Mouse (Mus musculus): ENCODE measurements around the gene Mtor. TPM values are rescaled to one million over a fixed set of nuclear protein-coding genes. Genes with fewer than 3 reads are reported as not detected.
A peak's percentile ranks its signal among the peaks of the same experiment; 100 is the strongest.

The Mtor gene
- total RNA-seq, 2 experiments from 2014 or later: 49.8 to 51.4 TPM

DNA sequence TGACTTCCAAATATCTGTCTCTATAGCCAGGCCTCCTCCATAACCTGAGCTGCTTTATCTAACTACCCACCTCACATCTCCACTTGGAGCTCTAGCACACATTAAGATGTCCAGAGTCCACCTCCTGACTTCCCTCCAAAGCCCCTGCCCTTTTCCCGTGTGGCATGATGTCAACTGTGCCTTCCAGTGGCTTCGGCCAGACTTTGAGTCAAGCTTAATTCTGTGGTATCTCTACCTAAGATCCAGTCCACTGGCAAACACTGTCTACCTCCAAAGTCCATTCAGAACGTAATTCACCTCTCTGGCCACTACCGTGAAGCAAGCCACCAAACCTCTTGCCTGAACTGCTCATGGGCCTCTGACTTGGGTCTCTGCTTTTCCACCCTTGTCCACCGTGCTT lies 6.5 kb upstream of the Mtor start:
- peak in 1 of 2 experiments; percentile 17 for DNase-seq

DNA sequence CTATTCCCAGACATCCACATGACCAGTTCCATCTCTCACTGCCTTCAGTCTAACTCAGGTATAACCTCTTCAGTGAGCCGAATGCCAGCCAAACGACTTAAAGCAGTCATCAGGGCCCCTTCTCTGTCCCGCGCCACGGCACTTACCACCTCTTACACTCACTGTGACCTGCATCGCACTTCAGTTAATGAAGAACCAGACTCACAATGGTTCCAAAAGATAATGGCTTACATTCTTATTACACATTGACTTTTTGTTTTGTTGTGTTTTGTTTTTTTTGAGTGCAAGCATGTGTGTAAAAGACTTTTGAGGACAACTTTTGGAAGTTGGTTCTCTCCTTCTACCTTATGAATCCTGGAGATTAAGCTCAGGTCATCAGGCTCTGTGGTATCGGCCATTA lies 5.8 kb upstream of the Mtor start:
- DNase-seq: peak in 1 of 2 experiments; percentile 22

DNA sequence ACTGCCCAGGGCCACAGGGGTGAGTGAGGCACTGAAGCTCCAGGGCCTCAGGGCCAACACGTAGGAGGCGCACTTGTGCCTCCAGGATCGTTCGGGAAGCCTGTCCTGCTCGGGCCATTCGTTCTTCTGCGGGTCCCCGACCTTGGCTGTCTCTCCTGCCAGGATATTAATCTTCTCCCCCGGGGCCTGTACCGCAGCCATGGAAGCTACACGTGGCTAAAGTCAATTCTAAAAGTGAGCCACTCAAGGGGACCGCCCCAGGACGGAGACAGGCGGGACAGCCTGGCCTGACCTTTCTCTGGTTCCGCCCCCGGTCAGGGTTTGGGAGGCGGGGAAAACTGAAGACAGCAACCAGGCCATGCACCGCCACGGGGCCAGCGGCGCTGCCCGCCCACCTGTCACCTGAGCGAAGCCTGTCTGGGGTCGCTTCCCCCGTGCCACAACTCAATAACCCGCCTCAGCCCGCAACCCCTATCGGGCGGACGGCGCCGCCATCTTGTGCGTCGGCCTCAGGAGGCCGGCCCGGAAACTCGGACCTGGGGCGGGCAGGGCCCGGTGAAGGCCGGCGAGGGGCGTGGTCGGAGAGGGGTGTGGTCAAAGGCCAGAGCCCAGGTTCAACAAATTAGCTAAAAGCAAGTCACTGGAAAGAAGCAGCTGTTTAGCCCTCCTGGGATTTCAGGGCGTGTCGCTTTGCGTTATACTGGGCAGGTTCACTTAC lies 4.0 kb upstream of the Mtor start, which contains the start of gene Ubiad1:
Gene Ubiad1 (minus strand): TSS at position 522 of the 718 bp plus-strand sequence.
- peak; percentile 89 to 91 for DNase-seq

DNA sequence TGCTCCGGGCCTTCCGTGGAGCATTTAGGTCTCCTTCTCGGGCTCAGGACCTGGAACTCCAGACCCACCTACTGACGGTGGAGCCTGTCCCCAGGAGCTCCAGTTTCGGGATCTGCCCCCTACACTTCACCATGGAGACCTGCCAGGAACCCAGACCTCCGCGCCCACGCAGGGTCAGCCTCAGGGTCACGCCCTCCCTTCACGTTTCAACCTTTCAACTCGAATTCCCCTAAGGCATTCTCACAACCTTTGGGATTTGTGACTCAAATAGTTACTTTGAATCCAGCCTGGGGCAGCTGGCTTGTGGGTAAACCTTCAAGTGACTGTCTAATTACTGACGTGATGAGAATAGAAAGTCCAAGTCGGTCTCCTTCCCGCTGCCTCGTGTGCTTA lies 438 bp downstream of the Mtor start:
- no peak for DNase-seq

DNA sequence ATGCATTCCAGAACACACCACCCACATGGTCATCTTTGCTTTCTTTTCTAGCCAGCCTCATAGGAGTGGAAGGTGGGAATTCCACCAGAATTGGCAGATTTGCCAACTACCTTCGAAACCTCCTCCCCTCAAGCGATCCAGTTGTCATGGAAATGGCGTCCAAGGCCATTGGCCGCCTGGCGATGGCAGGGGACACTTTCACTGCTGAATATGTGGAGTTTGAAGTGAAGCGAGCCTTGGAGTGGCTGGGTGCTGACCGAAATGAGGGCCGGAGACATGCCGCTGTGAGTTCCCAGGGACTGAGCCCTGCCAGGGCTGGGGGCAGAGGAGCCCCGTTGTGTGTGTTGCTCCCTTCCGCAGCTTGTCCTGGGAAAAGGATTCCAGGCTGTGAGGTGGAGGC lies 5.3 kb downstream of the Mtor start:
- DNase-seq: no peak

DNA sequence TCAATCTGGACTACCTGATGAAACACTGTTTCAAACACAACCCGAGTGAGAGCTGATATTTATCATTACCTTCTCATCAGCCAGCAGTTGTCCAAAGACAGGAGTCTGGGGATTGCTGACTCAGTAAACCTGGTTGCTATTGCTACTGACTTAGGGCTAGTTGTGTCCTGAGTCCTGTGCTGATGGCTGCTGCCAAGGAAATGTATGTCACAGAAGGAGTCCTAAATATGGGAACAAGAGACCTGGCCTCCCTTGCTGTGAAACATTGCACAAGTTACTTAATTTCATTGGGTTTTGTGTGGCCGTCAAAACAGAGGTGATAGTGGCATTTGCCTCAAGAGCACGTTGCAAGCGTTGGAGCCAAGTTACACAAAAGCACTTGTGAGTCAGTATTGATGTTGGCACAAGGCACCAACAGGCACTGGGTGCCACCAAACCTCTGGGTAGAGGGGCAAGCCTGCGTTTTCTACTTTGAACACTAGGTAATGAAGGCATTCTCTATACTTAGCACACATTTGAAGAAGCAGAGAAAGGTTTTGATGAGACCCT lies 7.1 kb downstream of the Mtor start:
- DNase-seq: no peak

DNA sequence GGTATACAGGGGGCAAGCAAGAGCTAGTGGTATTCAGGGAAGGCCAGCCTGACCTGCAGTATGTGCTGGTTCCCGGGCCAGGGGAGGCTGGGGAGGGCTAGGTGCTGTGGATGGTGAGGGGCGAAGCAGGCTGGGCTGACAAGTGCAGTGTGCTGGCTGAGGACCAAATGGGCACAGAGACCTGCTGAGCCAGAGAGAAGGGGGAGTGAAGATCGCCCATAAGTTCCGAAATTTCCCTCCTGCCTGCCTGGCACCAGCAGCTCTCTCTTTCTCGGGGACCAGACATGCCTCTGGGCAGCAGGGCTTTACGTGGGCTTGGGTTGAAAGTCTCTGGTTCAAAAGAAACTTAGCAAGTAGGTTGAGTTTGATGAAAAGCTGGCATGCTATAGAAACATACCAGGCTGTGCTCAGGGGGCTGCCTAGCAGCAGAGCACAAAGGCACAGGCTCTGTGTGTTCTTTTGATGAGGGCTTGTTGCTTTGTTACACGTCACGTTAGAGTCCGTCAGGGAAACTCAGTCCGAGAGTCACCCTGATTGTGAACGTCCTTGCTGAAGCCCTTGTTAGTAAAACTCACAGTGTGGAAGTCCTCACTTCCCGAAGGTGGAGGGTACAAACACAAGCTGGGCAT lies 12.4 kb downstream of the Mtor start:
- DNase-seq: no peak

DNA sequence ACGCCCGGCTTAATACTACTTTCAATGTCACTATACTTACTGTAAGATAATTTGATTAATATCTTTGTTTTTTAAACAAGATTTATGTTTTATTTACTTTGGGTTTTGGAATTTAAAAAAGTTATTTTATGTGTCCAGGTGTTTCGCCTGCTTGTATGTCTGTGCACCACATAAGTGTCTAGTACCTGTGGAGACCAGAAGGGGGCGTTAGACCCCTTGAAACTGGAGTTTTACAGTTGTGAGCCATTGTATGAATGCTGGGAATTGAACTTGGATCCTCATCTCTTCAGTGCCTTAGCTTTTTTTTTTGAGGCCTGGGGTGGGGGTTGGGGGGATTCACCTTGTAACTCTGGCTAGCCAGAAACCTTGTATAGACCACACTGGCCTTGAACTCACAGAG lies 13.4 kb downstream of the Mtor start:
- DNase-seq: no peak

DNA sequence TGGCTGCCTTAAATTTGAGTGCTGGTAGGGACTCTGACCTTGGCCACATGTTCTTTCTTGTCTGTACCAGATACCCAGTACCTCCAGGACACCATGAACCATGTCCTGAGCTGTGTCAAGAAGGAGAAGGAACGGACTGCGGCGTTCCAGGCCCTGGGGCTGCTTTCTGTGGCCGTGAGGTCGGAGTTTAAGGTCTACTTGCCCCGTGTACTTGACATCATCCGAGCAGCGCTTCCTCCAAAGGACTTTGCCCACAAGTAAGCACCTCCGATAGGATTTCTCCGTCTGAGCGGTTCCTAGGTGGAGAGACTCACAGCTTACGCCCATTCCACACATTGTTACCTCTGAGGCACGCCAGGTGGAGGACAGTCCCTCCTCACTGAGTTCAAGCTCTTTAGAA lies 14.3 kb downstream of the Mtor start:
- DNase-seq: no peak

DNA sequence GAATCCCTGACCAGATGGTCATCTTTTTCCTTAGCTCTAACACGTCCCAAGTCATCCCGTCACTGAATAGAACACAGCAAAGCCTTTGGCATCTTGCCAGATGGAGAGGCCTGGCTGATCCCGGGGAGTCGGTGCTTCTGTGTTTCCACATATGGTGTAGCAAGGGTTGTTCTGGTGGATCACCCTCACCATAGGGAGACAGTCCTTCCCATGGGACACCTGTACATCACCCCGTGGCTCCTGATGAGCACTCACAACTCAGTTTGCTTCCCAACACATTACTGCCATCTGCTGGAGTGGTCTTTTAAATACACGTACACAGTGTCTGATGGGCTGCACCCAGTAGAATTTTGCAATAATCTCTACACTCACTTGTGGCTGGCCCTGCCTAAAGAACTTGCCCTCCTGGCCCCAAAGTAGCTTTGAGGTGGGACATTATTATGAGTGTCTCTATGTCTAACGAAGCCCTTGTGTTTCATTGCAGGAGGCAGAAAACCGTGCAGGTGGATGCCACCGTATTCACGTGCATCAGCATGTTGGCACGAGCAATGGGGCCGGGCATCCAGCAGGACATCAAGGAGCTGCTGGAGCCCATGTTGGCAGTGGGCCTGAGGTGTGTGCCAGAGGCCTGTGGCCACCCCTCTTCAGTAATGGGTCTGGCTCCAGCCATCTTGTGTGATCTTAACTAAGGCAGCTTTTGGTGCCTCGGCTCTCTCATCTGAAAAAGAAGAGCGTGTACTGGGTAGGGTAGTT lies 15.0 kb downstream of the Mtor start:
- DNase-seq: peak; percentile 21 to 58

DNA sequence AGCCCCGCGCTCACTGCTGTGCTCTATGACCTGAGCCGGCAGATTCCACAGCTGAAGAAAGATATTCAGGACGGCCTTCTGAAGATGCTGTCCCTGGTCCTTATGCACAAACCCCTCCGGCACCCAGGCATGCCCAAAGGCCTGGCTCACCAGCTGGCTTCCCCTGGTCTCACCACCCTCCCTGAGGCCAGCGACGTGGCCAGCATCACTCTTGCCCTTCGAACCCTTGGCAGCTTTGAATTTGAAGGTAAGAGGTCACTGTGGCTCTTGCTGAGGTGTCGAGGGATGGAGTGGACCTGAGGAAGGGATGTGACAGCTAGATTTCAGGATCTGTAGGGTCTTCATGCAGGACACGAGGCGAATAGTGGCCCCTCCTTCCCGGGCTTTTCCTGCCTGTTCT lies 15.9 kb downstream of the Mtor start:
- DNase-seq: no peak

DNA sequence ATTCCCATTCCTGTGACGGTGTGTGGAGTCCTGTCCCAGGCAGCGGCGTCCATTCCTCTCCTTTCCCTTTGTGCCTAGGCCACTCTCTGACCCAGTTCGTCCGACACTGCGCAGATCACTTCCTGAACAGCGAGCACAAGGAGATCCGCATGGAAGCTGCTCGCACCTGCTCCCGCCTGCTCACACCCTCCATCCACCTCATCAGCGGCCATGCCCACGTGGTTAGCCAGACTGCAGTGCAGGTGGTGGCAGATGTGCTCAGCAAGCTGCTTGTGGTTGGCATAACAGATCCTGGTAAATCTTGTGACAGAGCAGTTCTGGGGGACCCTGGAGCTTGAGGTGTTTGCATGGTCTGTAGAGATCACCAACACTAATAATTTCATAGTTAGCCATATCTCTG lies 16.5 kb downstream of the Mtor start:
- no peak for DNase-seq

DNA sequence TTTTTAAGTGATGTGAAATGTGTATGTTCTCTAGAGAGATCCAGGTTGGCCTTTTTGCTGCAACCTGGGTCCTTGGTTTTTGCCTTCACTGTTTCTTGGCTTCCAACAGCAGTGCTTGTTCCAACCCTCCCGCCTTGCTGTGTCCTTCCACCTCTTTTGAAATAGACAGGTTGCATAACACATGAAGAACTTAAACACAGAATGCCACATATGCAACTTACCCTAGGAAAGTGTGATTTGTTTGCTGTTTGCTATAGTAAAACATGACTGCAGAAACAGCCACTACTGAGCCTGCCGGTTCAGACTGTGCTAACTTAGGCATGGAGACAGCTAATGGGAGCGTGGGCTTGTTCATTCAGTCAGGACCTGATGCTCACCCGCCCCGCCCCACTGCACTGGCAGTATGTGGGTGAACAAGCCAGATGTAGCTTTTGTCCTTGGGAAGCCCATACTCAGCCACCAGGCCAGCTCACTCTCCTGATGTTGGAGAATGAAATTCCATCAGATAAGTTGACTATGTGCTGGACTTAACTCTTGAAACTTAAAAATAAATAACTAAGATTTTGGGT lies 18.2 kb downstream of the Mtor start:
- DNase-seq: no peak

DNA sequence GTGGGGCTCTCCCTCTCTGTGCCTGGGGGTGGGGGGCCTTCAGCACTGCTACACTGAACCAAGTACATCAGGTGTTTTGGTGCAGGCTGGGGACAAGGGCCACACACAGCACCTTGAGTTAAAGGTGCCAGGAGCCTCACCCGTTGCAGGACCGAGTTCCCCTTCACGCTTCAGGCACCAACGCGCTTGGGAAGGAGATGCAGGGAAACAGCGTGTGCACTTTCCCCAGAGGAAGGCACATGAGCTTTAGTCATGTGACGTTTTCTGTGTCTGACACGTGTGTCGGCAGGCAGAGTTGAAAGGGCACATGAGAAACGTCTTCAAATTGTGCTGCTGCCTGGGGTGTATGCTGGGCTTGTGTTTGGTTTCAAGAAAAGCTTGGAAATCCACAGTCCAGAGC lies 20.0 kb downstream of the Mtor start:
- no peak for DNase-seq

DNA sequence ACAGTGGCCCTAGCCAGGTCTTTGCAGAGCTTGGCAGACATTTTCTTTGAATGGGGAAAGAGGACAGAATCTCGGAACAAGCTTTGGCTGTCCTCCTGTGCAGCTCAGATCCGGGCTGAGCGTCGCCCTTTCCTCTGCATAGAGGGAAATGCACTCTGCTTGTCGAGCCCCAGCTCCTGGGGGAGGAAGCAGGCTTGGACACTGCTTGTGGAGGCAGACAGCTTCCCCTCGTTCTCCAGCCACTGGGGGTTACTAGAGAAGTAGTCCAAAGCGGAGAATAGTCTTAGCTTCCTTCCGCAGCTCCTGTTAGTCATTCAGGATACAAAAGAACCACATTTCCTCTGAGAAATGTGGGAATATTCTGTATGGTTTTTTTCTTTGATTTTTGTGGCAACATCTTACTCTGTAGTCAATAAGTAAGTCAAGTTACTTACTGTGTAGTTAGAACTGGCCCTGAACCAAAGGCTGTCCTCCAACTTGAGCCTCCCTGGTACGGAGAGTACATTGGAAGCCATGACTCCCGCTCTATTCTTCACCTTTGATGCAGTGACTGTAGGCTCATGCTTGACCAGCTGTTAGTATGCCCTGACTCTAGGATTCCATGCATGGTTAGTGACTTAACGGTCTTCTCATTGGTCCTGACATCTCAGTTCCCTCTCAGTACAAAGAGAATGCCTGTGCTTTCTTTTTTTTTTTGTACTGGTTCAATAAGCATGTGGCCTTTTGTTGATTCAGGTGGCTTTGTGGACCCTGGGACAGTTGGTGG lies 21.3 kb downstream of the Mtor start:
- peak in 1 of 2 experiments; percentile 25 for DNase-seq

DNA sequence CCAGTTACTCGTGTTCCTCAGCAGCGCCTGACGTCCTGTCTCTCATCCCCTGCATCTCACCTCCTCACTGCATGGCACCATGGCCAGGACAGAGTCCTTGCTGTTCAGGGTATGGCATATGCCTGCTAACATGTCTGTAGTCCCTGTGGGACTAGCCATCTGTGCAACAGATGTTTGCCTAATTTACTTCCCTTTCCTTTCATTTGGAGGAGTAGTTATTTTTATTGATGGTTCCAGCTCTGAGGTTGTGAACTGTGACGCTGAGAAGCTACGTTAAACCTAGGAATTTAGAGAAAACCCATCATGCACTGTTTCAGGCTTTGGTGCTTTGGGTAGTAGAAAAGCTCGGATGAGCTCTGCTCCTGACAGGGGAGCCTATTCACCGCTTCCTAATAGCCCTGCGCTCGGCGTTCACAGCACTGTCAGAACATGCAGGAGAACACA lies 23.0 kb downstream of the Mtor start:
- DNase-seq: no peak

DNA sequence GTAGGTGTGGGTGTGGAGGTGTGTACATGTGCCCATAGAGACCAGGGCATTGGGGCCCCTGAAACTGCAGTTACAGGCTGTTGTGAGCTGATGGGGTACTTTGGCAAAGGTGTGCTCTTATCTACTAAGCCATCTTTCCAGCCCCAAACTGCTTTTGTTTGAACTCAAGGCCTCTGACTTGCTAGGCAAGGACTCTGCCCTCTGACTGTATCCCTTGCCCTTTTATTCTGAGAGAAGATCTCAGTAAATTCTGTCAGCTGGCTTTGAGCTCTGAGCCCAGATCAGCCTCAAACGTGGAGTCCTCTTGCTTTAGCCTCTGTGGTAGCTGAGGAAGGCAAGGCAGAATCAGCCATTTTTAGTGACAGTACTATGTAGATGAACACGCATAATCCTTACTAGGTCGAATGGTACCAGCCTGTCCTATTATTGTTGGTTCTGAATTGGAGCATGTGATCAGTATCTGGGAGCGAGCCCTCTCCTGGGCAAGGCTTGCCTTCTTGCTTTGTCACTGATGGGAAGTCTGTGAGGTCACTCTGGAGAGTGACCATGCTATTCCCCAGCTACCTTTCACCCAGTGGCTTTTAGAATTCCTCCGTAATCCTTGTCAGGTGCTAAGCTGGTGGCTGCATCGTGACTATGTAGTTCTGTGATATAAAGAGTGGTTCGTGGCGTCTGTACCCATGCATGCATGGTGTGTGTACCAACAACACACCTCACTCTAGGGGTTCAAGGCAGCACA lies 24.2 kb downstream of the Mtor start:
- peak in 1 of 2 experiments; percentile 23 for DNase-seq

DNA sequence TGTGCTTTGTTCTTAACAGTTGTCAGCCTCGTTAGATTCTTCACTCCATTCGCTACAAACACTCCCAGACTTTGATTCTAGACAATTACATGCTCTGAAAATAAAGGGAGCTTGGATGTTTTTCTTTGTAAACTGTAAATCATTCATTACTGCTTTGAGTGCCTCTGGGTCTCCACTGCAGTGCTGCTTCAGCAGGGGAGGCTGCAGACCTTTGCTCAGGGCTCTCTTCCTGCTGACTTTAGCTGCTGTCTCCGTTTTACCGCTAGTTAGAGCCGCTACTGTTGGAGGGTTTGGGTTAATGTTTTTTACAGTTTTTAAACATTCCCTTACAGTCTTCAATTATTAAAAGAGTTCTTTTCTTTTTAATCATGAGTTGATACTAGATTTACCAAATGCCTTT lies 25.1 kb downstream of the Mtor start:
- DNase-seq: no peak

DNA sequence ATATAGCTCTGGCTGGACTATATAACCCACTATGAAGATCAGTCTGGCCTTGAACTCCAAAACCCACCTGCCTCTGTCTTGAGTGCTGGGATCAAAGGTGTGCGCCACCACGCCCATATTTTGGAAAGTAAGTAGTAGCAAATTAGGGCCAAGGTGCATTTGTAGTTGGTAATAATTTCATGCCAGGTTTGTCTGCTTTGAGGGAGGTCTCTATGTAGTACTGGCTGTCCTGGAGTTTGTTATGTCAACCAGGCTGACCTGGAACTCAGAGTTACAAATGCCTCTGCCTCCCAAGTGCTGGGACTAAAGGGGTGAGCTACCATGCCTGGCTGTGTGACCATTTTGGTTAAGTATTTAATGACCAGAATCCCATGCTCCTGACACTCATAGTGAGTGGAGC lies 31.8 kb downstream of the Mtor start:
- DNase-seq: no peak

DNA sequence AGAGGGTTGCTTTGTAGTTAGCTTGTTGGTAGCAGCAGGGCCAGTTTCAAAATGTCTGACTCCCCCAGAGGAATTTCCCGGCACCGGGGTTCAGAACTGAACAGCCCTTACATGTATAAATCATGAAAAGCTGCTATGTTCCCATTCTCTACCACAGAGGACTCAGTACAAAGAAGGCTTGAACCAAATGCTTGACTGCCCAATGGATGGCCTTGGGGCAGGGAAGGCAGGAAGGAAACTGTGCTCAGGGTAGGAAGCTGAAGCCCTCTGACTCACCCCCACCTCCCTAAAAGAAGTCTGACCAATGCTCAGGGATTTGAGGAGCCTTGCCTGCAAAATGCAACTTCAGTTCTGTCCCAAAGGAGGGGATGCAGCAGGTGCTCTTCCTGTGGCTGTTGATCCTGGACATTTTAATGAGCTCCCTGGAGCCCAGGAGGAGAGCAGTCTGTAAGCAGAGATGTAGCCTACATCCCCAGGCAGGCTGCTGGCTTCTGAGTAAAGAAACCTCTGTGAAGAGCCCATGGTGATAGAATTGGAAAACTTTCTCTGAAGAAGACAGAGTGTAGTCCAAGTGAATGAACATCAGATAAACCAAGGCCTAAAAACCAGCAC lies 33.3 kb downstream of the Mtor start:
- no peak for DNase-seq

DNA sequence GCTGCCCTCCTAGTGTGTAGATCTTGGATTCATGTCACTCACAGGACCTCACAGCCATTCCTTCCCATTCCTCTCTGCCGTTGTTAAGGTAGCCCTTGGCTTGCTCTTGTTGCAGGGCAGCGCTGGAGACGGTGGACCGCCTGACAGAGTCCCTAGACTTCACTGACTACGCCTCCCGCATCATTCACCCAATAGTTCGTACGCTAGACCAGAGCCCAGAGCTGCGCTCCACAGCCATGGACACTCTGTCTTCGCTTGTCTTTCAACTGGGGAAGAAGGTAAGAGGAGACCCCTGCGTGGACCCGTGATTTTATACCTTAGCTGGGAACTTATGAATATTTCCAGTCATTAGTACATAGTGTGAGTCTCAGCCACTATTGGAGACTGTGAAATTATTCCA lies 36.1 kb downstream of the Mtor start:
- DNase-seq: no peak
